Mouse (Mus musculus) frontal cortex, postnatal 36 days (tissue): ENCODE measurements around the gene Vps45.

Source experiments
- DNase-seq, 2 experiments: peaks; one replicate each; pipeline ENCODE4 v3.0.0; 2022; ENCODE audit warnings: low spot score in 2 of 2

The Vps45 gene

DNA sequence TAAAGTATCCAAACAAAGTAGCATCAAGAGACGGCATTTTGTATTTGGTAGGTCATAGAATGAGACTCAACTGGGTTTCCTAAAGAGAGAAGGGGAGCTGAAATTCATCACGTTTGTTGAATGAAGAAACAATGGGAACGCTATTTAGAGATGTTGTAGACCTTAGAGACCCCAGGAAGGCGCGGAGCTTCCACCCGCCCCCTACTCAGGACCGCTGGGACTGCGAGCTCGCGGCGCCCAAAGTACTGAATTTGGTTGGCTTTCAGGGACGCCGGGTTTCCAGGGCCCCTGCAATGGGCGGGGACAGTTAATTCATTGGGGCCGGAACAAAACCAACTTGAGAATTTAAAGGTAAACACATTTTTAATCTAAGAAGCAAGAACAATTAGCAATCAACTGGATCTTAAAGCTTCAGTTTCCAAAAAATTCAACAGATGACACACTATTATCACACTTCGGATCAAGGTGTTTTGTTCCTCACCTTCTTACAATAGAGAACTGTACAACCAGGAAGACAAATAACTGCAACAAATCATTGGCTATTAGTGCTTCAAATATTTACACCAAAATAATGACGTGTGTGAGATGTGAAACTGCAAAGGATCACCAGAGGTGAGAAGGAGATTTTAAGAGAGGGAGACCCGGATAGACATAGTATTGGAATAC lies at the start of gene Vps45:
Gene Vps45, minus strand, starts transcription at position 236 of the 666 bp plus-strand sequence.
- peak; percentile 77 to 81 for DNase-seq

DNA sequence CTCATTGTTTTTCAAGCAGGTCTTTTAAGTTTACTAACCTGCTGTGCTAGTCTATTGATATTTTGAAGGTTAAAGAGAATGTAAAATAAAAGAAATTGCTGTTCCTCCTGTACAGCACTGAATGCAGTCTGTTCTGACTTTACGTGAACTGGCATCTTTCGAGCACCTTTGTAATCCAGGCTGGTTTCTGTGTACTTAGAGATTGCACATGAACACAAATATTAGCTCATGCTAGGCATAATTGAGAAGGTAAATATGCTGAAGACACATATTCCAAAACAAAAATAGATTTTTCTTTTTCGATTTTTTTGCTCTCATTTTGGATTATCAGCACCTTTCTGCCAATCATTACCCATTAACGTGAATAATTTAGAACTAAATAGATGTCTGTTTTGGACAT lies 47.9 kb upstream of the Vps45 start:
- no peak for DNase-seq

DNA sequence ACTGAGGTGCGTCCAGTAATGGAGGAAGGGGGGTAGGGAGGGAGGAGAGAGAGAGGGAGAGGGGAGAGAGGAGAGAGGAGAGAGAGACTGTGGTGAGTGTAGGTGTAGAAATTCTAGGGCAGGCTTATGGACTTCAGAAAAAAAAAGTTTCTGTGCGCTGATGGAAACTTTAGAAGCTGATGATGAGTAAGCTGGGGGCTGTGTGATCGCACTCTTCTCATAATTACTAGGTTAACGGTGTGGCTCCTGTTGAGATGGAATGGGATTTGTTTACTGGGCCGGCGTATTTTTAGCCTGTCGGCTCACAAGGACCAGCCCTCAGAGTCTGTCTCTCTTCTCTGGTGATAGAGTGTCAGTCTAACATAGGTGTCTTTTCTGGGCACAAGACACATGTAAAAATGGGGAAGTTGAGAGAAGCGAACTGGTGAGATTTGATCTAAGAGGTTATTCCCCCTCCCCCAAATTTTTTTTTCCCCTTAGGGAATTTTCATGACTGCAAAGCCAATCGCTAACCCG lies 47.0 kb upstream of the Vps45 start:
- DNase-seq: no peak

DNA sequence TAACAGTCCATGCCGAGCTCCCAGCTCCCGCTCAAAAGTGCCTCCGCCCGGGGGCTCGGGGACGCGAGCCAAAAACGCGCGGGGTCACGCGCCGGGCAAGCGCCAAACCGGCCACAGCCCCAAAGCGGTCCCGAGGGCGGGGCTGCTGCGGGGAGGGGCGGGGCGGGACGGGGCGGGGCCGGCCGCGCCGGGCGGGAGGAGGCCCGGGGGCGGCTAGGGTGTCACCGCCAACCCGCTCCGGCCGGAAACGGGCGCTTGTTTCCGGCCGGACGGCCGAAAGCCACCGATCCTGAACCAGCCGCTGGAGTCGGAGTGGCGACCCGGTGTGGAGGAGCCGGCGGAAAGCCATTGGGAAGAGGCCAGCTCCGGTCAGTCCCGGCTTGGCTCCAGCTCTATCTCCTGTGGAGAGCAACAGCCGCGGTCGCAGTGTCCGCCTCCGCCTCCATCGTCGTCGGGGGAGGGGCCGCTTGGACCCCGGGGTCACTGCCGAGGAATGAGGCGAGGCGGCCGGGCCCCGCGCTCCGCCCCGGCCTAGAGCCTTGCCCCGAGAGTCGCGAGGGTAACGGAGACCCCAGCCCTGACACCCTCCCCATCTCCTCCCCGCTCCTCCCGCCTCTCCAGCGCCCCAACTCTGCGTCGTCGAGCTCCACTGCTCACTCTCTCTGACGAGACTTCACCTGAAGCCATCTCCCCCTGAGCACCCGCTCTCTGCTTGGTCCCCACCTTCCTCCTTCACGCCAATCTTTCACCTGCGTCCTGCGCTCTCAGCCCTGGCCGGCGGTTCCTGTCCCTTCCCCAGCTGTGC lies 46.2 kb upstream of the Vps45 start, which contains the start of gene Otud7b:
Gene Otud7b, plus strand, starts transcription at position 267 of the 805 bp plus-strand sequence.
- DNase-seq: peak; percentile 60 to 66

DNA sequence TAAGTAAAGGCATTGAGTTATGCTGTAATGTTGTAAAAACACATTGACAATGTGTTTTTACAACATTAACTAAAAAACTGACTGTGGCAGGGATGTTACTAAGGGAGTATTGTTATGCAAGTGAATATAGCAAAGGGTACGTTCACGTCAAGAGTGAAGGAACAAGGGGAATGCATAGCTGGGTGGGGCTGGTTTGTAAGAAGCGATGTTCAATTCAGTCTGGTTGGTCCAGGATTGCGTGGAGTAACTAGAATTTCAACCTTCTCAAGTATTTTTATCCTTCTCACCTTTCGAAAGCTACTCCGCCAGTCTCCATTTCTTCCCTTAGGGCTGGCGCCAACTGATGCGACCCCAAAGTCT lies 45.6 kb upstream of the Vps45 start:
- DNase-seq: no peak

DNA sequence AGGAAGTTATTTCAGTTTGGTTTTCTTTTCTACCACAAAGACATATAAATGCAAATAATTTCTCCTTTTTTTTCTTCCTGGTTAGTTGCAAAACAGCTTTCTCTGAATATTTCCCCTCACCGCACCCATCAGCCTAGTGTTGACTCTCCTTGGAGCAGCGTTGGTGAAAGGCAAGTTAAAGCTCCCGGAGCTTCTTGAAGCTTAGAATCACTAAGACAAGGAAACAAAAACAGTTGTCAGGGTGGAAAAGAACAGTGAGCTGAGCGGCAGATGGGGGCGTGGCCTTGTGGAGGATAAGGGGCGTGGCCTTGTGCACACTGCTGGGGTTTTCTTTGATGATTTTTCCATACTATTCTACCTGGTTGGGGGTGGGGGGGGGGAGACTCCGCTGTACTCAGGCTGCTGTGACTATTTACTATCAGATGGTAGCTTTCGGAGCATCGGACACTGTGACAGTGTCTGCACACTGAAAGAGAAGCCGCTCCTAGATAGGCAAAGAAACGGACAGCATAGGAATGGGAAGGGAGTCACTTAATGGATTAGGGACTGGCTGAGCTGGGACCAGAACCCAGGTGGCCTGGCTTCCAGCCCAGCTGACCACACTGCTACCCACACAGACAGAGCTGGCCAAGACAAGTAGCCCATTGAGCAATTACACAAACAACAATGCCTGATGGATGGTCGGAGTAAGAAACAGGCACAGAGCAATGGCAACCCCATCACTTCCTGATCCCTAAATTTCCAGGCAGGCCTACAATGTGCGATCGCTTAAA lies 44.0 kb upstream of the Vps45 start:
- peak in 1 of 2 experiments; percentile 45 for DNase-seq

DNA sequence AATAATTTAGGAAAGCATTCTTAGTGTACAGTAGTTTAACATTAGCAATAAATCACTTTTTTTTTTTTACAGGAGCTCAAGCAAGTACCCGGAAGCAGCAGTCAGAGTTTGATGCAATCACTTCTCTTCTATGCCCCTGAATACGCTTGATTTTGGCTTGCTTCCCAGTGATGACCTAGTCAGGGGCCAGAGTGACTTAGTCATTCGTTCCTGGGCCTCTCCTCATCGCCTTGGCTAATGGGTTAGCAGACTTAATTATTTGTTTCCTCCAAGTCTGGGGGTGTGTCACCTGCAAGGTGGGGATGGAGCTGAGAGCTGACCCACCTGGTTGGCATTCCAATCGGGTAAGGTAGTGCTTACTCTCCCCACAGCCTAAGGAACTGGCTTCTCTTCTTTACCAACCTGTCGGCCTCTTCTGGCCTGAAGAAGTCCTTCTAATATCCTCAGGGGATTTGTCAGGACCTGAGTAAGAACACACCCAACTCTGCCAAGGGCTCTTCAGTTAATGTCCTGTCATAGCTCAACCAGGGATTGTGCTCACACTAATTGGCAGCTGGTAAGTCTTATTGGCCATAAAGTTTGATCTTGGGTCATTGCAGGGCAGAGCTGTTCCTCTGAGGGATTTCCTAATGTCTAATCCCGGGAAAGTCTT lies 40.5 kb upstream of the Vps45 start:
- DNase-seq: no peak

DNA sequence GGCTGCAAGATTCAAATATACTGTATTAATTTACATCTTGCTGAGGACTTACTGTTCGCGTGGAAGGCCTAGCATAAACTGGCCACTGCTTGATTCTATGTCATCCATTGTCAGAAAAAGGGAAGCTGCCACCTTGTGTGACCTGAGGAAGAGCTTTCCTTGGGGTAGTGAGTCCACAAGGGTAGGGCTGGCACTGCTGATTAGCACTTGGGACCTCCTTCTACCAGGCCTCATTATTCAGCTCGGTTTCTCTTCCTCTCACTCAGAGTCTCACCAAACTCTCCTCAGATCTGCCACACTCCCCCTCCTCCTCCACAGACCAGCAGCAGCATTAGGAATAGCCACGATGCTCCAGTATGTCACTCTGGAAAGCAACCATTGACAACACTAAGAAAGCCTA lies 39.9 kb upstream of the Vps45 start:
- no peak for DNase-seq

DNA sequence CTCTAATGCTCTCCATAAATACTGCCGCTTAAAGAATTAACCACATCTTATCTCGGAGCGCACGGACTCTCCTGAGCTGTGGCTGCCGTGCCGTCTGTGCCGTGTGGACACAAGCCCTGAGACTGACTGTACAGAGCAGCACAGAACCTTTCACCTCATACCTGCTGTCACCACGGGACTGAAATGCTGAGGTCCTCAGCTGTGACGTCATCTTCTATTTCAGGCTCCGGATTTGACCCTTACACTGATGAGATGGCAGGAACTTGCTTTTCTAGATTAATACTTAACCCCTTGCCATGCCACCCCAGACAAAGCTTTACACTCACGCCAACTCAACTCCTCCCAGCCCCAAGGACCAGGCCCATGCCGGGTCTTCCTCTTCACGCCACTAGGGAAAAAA lies 35.9 kb upstream of the Vps45 start:
- DNase-seq: no peak

DNA sequence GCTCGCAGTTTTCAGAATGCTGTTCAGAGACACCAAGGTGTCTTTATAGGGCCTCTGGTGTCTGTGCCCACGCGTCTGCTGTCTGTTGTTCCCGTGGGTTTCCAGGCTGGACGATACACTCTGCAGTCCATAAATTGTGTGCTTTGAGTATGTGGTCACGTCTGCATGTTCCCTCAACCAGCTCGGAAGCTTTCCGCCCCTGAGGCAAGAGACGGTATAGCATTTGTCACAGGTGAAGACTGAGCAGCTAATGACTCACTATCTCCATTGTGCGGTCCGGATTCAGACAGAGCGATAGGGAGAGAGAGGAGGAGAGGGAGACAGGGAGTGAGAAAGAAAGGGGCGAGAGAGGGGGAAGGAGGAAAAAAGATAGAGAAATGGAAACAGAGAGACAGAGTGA lies 35.2 kb upstream of the Vps45 start:
- DNase-seq: no peak

DNA sequence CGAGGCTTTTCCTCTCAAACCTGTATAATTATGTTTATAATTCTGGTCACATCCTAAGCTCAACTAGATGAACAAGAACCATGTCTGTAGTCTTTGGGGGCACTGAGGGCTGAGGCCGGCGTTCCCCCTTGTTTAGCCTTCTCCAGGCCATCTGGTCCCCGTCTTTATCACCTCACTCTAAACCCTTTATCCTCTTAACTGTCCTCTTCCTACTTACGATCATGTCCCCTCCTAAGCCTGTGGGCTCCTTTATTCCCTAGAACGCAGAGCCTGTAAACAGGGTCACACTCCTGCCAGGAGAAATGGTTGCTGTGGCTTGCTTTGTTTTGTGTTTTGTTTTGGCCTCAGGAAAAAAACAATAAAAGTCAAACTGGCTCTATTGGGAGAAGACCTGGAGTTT lies 33.7 kb upstream of the Vps45 start:
- no peak for DNase-seq

DNA sequence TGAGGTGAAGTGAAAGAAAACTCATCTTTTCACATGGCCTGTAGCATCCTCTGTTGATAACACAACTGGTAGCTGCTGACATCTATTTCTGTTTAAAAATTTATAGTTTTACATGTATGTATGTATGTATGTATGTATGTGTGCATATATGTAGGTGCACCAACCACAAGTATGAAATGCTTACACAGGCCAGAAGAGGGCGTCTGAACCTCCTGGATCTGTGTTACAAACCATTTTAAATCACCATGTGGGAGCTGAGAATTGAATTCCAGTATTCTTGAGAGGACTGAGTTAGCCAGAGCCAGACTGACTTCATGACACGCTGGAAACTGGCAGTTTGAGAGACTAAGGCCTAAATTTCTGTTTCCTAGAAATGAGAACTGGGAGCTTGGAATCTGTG lies 32.9 kb upstream of the Vps45 start:
- DNase-seq: no peak

DNA sequence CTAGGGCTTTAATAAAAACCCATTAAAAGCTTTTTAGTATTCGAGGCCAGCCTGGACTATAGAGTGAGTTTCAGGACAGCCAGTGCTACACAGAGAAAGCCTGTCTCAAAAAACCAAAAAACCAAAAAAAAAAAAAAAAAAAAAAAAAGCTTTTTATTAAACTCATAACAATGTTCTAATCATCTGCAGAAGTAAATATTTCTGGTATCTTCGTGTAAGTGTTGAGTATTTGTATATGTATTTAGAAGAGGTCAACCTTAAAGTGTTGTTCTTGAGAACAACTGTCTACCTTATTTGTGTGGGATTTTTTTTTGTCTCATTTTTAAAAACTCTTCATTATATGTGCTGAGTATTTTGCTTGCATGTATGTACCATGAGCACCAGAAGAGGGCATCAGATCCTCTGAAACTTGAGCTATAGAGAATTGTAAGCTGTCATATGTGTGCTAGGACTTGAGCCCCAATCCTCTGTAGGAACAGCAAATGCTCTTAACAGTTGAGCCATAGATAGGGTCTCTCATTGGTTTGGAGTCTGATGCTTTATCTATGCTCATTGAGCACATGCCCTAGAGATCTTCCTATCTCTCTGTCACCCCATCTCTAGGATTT lies 31.7 kb upstream of the Vps45 start:
- no peak for DNase-seq

DNA sequence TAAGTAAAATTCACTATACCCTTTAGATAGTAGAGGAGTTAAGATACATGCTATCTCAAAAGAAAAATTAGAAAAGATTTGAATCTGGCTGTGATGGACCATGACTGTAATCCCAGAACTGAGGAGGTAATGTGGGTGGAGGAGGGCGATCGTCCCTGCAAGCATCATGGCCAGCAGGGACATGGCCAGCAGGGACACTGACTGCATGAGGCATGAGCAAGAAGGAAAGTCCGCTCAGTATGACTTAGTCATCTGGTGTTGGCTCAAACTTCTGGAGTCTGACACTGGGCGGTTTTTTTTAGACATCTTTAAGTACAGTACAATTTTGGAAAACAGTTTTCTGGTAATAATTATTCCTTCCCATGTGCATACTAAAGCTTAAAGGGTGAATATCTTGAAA lies 29.5 kb upstream of the Vps45 start:
- no peak for DNase-seq

DNA sequence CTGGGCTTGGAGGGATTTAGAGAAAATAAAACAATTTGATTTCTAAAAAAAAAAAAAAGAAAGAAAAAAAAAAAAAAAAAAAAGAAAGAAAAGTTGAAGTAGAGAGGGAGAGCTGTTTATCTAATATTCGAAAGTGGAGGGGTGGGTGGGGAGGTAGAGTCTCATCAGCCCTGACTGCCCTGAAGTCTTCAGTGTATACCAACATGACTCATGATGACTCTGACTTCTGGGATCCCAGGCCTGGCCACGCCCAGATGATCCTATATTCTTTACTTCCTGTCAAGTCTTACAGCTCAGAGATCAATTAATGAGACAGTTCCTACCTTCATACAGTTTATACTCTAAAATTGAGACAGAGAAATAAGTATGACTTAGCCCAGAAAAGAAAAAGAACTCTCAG lies 29.0 kb upstream of the Vps45 start:
- DNase-seq: no peak

DNA sequence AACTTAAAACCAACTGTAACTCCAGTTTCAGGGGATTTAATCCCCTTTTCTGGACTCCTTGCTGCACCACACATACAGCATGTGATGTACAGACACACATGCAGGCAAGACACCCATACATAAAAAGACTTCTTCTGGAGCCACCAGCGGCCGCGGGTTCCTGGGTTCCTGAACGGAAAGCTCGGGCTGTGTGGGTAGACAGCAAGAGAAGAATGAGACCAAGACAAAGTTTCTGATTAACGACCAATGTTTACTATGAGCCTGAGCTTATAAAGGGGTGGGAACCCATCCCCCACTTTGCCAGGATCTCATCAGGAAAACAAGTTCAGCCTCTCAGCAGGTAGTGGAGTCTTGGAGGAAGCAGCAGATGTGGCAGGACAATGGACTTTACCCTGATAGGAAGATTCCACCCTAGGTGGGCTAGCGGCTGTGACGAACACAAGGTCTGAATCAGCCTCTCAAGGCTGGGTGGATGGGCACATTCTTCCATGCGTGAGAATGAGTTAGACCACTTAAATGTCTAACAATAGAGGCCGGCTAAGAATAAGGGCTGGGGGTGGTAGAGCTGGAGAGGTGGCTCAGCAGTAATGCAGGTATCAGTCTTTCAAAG lies 26.0 kb upstream of the Vps45 start:
- no peak for DNase-seq

DNA sequence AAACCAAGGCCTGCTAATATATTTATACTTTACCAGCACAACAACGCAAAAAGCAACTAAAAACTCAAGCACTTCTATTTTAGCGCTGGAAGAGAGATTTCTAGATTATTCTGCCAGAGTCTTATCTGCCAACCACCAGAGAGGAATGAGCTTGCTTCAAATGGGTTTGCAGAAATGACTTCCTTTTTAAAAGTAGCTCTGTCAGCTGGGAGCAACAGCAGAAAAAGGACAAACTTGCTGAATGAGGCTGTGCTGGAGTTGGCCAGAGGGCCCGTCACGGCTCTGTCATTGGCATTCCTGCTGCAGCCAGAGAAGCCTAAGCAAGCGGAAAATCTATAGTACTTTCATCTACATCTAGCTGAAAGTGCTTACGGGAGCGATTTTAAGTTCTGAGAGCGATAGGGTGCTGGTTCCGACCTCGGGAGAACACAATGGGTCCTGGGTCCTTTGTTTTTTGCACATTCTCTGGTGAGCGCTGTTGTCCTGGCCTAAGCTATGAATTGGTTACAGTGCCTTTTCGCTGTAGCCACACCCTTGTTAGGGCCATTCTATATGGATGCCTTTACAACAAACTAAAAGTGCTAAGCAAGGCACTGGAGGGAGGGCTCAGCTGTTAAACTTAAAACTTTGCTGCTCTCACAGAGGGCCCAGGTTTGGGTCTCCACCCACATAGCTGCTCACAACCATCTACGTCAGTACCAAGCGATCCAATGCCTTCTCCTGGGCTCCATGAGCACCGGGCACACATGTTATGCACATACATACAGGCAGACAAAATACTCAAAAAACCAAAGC lies 24.6 kb upstream of the Vps45 start:
- DNase-seq: no peak

DNA sequence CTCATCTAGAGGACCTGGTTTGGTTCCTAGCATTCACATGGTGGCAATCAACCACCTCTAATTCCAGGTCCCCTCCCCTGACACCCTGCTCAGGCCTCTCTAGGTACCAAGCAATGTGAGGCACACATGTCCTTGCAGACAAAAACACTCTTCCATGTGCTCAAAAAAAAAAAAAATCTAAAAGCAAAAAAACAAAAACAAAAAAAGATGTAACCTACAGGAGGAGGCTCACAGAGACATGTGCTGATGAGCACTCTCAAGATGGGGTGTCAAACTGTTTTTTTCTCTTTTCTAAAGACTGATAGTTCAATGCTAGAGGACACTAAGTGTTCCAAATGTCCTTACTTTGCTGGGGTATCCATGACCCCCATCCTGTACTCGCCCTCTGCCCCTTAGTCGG lies 23.8 kb upstream of the Vps45 start:
- DNase-seq: no peak

DNA sequence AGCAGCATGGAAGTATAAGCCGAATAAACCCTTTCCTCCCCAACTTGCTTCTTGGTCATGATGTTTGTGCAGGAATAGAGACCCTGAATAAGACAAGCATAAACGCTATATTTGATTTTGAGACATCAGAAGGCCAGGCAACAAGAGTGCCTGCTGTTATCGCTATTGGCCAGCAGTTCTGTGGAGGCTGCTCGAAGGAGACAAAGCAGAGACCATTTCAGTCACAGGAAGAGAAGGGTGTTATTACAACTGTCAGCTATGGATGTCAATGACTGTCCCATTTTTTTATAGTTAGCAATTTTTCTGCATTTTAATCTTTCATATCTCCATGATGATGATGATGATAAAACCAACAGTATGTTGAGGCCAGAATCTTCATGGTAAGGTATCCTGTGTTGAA lies 23.4 kb upstream of the Vps45 start:
- no peak for DNase-seq

DNA sequence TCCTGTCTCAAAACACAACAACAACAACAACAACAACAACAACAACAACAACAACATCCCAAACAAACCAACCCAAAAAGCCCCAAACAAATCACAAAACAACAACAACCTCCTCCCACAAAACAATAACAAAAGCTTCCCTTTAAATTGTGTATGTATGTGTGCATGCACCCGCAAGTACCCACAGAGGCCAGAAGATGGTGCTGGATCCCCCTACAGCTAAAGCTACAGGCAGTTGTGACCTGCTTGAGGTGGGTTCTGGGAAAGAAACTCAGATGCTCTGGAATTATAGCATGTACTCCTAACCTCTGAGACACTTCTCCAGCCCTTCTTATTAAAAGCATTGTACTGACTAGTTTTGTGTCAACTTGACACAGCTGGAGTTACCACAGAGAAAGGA lies 22.7 kb upstream of the Vps45 start:
- no peak for DNase-seq
